Comparison of ENCODE assay signal across 11 mouse cellular contexts in the genomic region with DNA sequence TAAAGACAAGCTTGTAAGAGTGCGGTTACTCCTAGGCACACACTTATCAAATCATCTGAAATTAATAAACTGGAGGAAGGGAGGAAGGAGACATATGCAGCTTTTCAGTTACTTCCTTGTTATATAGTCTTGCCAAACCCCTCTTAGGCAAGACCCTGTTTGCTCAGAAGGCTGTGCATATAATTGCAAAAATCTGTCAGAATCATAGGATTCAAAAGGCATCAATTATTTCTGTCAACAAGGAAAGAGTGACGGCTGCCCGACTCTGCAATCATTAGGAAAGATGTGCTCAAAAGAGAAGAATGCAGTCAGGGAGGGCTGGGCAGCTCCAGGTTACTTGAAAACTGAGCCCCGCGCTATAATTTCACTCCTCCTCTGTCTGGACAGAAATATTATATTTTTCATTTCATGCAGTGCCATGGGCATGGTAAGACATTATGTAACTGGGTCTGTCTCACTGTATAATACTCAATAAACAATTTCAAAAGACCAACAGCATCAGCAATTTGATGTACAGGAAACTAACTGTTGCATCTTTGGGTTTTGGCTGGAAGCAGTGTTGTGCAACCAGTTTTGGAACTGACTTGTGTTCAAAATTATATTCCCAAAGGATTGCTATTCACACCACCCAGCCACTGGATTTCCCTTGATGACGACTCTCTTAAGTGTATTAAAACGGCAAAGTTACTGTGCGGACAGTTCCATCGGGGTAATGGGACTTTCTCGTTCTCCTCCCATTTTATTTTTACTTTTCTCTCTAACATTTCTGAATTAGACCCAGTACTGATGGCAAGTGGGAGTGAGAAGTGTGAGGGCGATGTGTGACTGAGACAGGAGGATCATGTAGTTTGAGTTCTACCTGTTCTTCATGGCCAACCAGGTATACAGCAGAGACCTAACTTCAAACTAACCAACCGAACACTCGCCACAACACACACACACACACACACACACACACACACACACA. TPM values are rescaled to one million over a fixed set of nuclear protein-coding genes. Genes with fewer than 3 reads are reported as not detected.
A peak's percentile ranks its signal among the peaks of the same experiment; 100 is the strongest.
DNase-seq lines count a peak whose midpoint lies in the region; ATAC-seq and TF ChIP-seq lines count a peak whose summit lies in the region.
"Had no signal": no experiment of that assay in that cellular context is flagged by ENCODE, and none has a peak within 500 bp of the region (broad histone marks: within the 10 kb centered on the region; RNA-seq: fewer than 3 reads in every experiment).

No protein-coding gene starts in this region.

- no peak for TF ChIP-seq EP300 in liver, postnatal 0 days (IDR thresholded peaks at IDR 0.05; ENCODE audit: low read depth)

- no peak overlapping the region for H3K9ac ChIP-seq in hindbrain, embryonic 13.5 days
- no peak overlapping the region for H3K9ac ChIP-seq in hindbrain, postnatal 0 days (replicated peaks; ENCODE audit: low read length)
- H3K9ac ChIP-seq in liver, postnatal 0 days (replicated peaks) = no peak overlapping the region

- peak; percentile 13; the same call in 1 of the 2 replicates for TF ChIP-seq POLR2A in embryonic fibroblast, embryonic 13.5 days (IDR thresholded peaks at IDR 0.05; ENCODE audit: low read depth, low read length)

- H3K4me1 ChIP-seq in hindbrain, embryonic 13.5 days (replicated peaks) = peaks cover 19% of the 10 kb centered on the region
- no peaks in the 10 kb centered on the region for H3K4me1 ChIP-seq in hindbrain, postnatal 0 days (ENCODE audit: insufficient read depth, low read length)
- H3K4me1 ChIP-seq in embryonic fibroblast, embryonic 13.5 days (ENCODE audit: control insufficient read depth, insufficient read depth, low read length) = peaks cover 12% of the 10 kb centered on the region; the same call in 1 of the 2 replicates
- H3K4me1 ChIP-seq in liver, postnatal 0 days (ENCODE audit: insufficient read depth) = peaks cover 25% of the 10 kb centered on the region

- no peak for DNase-seq in hindbrain, postnatal 0 days (ENCODE audit: low spot score)
- peak; percentile 53 for DNase-seq in 416B (ENCODE audit: low read depth)
- no peak for DNase-seq in liver, postnatal 0 days
- DNase-seq in layer of hippocampus, adult 2 months (ENCODE audit: low spot score in 2 of 2) = no peak
- no peak for DNase-seq in thymus, postnatal 25 days
- DNase-seq in c-Kit-positive CD71-positive TER-119-positive erythroid progenitor cells, embryonic 14.5 days (ENCODE audit: low spot score) = no peak
- DNase-seq: left cerebral cortex, postnatal 4 days had no signal

- WGBS in hindbrain, embryonic 13.5 days = 85% methylated on average over 13 of the region's 13 CpGs
- 81% methylated on average over 13 of the region's 13 CpGs for WGBS in hindbrain, postnatal 0 days
- WGBS in liver, postnatal 0 days (ENCODE audit: insufficient replicate concordance) = 67% methylated on average over 13 of the region's 13 CpGs

- no peak for TF ChIP-seq CTCF in hindbrain, postnatal 0 days (IDR thresholded peaks at IDR 0.05; ENCODE audit: low read depth)
- no peak for TF ChIP-seq CTCF in embryonic fibroblast, embryonic 13.5 days (IDR thresholded peaks at IDR 0.05; ENCODE audit: borderline replicate concordance, insufficient read depth, low read length)
- no peak for TF ChIP-seq CTCF in liver, postnatal 0 days (IDR thresholded peaks at IDR 0.05; ENCODE audit: low read depth)
- no peak for TF ChIP-seq CTCF in layer of hippocampus, adult 2 months (conservative IDR thresholded peaks at IDR 0.05)

- peaks cover 30% of the 10 kb centered on the region for H3K27me3 ChIP-seq in hindbrain, embryonic 13.5 days
- H3K27me3 ChIP-seq in hindbrain, postnatal 0 days (ENCODE audit: insufficient read depth, low read length) = no peaks in the 10 kb centered on the region
- H3K27me3 ChIP-seq in liver, postnatal 0 days (ENCODE audit: insufficient read depth, low read length) = no peaks in the 10 kb centered on the region
- H3K27me3 ChIP-seq: stomach, embryonic 15.5 days had no signal

- peak overlapping the region; percentile 99 for H3K4me2 ChIP-seq in hindbrain, embryonic 13.5 days
- H3K4me2 ChIP-seq in hindbrain, postnatal 0 days (ENCODE audit: low read depth, low read length) = no peak overlapping the region; the same call in 1 of the 2 replicates
- H3K4me2 ChIP-seq in liver, postnatal 0 days (ENCODE audit: low read depth, low read length) = peak overlapping the region; percentile 82

- H3K27ac ChIP-seq in hindbrain, embryonic 13.5 days = no peak overlapping the region
- H3K27ac ChIP-seq in hindbrain, postnatal 0 days = no peak overlapping the region
- no peak overlapping the region; the same call in 1 of the 2 replicates for H3K27ac ChIP-seq in embryonic fibroblast, embryonic 13.5 days (ENCODE audit: insufficient read depth, low read length)
- peak overlapping the region; percentile 87 for H3K27ac ChIP-seq in liver, postnatal 0 days (ENCODE audit: low read depth)
- H3K27ac ChIP-seq in layer of hippocampus, adult 2 months = no peak overlapping the region

- H3K36me3 ChIP-seq in hindbrain, embryonic 13.5 days = no peaks in the 10 kb centered on the region
- no peaks in the 10 kb centered on the region for H3K36me3 ChIP-seq in hindbrain, postnatal 0 days (ENCODE audit: insufficient read depth, low read length)
- no peaks in the 10 kb centered on the region for H3K36me3 ChIP-seq in liver, postnatal 0 days (replicated peaks; ENCODE audit: insufficient read depth, low read length)
- H3K36me3 ChIP-seq: stomach, embryonic 15.5 days had no signal

- no peak for ATAC-seq in hindbrain, embryonic 13.5 days (ENCODE audit: low FRiP score)
- ATAC-seq in hindbrain, postnatal 0 days = no peak
- ATAC-seq in liver, postnatal 0 days = no peak

- no peaks in the 10 kb centered on the region for H3K9me3 ChIP-seq in hindbrain, embryonic 13.5 days
- no peaks in the 10 kb centered on the region for H3K9me3 ChIP-seq in hindbrain, postnatal 0 days (ENCODE audit: low read length)
- no peaks in the 10 kb centered on the region for H3K9me3 ChIP-seq in liver, postnatal 0 days (ENCODE audit: low read length)
- H3K9me3 ChIP-seq: stomach, embryonic 15.5 days had no signal

- no peak overlapping the region for H3K4me3 ChIP-seq in hindbrain, embryonic 13.5 days
- H3K4me3 ChIP-seq in hindbrain, postnatal 0 days (ENCODE audit: low read length) = no peak overlapping the region
- H3K4me3 ChIP-seq in embryonic fibroblast, embryonic 13.5 days (ENCODE audit: insufficient read depth, low read length) = peak overlapping the region; percentile 56; the same call in 1 of the 2 replicates
- peak overlapping the region; percentile 62; the same call in 1 of the 2 replicates for H3K4me3 ChIP-seq in liver, postnatal 0 days (ENCODE audit: low read depth, low read length)
- no peak overlapping the region for H3K4me3 ChIP-seq in layer of hippocampus, adult 2 months

RNA-seq across cellular contexts. Expression of a gene that starts 1.1 kb away (rescaled TPM):
- polyA plus RNA-seq in hindbrain, embryonic 13.5 days (2015; fragmentation: Nextera tagmentation; extraction: Ambion mirVana) = 4.4 and 5.2 TPM in 2 replicates
- total RNA-seq in hindbrain, postnatal 0 days (2014; rRNA removed) = 10.7 and 19.7 TPM in 2 replicates
- polyA plus RNA-seq in hindbrain, postnatal 0 days (2015; fragmentation: Nextera tagmentation; extraction: Ambion mirVana) = 3.9 and 5.7 TPM in 2 replicates
- 13.3 and 14.8 TPM in 2 replicates for polyA plus RNA-seq in embryonic fibroblast, embryonic 13.5 days (2011; ENCODE audit: insufficient read length, low read depth, missing spikeins)
- 4.9 and 5.1 TPM in 2 replicates for polyA plus RNA-seq in liver, postnatal 0 days (2015; fragmentation: Nextera tagmentation; extraction: Ambion mirVana)
- 1 to 10 TPM; 6.9 to 9.0 TPM for total RNA-seq in layer of hippocampus, adult 2 months (2021)

RNA-seq across cellular contexts. Expression of a gene that starts 41.3 kb away (rescaled TPM):
- polyA plus RNA-seq in hindbrain, embryonic 13.5 days (2015; fragmentation: Nextera tagmentation; extraction: Ambion mirVana) = not detected in 2 replicates
- 1.8 and 7.2 TPM in 2 replicates for total RNA-seq in hindbrain, postnatal 0 days (2014; rRNA removed)
- 1.6 and 2.8 TPM in 2 replicates for polyA plus RNA-seq in hindbrain, postnatal 0 days (2015; fragmentation: Nextera tagmentation; extraction: Ambion mirVana)
- polyA plus RNA-seq in embryonic fibroblast, embryonic 13.5 days (2011; ENCODE audit: insufficient read length, low read depth, missing spikeins) = not detected in 2 replicates
- polyA plus RNA-seq in liver, postnatal 0 days (2015; fragmentation: Nextera tagmentation; extraction: Ambion mirVana) = 0.21 and 0.26 TPM in 2 replicates
- total RNA-seq in layer of hippocampus, adult 2 months (2021) = 1 to 10 TPM in 1 of 2 experiments, under 1 TPM in 1; 0.88 to 2.2 TPM
- total RNA-seq: ES-E14 had no signal
- polyA plus RNA-seq: stomach, embryonic 15.5 days had no signal

Comparison
In these comparisons a context has a peak if more than half of its experiments do, and no peak if none do; other contexts are left out.
1. H3K4me3 ChIP-seq: peak in embryonic fibroblast, embryonic 13.5 days (single experiment) and liver, postnatal 0 days (single experiment); none in hindbrain, embryonic 13.5 days (single experiment), hindbrain, postnatal 0 days (single experiment) and layer of hippocampus, adult 2 months (single experiment).